Mouse (Mus musculus) left cerebral cortex, adult 11 months (tissue): ENCODE measurements at regions not wholly inside any gene's neighbourhood (a gene's known extent, or its start where the extent isn't known, plus 50 kb on each side); places are given as distances from the start of the nearest gene placed in this dataset.

Experiments used
- DNase-seq: peaks from one replicate; pipeline ENCODE4 v3.0.0; 2022; ENCODE audit warnings: low spot score

- DNase-seq: peak; percentile 28
Observed at GRCm38 (mm10) chr1:137428110-137428509, 467.9 kb upstream of the Nr5a2 start.

GRCm38 (mm10) chr1:137418388-137418787 lies 458.1 kb upstream of the Nr5a2 start:
- no peak for DNase-seq

GRCm38 (mm10) chr1:137396736-137397135 lies 436.5 kb upstream of the Nr5a2 start:
- no peak for DNase-seq

- DNase-seq: no peak
Observed at GRCm38 (mm10) chr1:137387509-137387908, 427.3 kb upstream of the Nr5a2 start.

GRCm38 (mm10) chr1:137378072-137378985 lies 418.1 kb upstream of the Nr5a2 start:
- no peak for DNase-seq

GRCm38 (mm10) chr1:137376685-137377084 lies 416.4 kb upstream of the Nr5a2 start:
- DNase-seq: no peak

- no peak for DNase-seq
Observed at GRCm38 (mm10) chr1:137374641-137375040, 414.4 kb upstream of the Nr5a2 start.

- no peak for DNase-seq
Observed at GRCm38 (mm10) chr1:137373509-137374420, 413.5 kb upstream of the Nr5a2 start.

- DNase-seq: no peak
Observed at GRCm38 (mm10) chr1:137372236-137372635, 412.0 kb upstream of the Nr5a2 start.

- no peak for DNase-seq
Observed at GRCm38 (mm10) chr1:137364396-137364795, 404.1 kb upstream of the Nr5a2 start.

GRCm38 (mm10) chr1:137363969-137364368 lies 403.7 kb upstream of the Nr5a2 start:
- no peak for DNase-seq

GRCm38 (mm10) chr1:137363561-137363960 lies 403.3 kb upstream of the Nr5a2 start:
- peak; percentile 31 for DNase-seq

- no peak for DNase-seq
Observed at GRCm38 (mm10) chr1:137360688-137361570, 400.7 kb upstream of the Nr5a2 start.

GRCm38 (mm10) chr1:137355941-137356512 lies 395.8 kb upstream of the Nr5a2 start:
- DNase-seq: no peak

GRCm38 (mm10) chr1:137352390-137353027 lies 392.3 kb upstream of the Nr5a2 start:
- DNase-seq: no peak

- no peak for DNase-seq
Observed at GRCm38 (mm10) chr1:137334137-137334536, 373.9 kb upstream of the Nr5a2 start.

- peak; percentile 41 for DNase-seq
Observed at GRCm38 (mm10) chr1:137332108-137332769, 372.0 kb upstream of the Nr5a2 start.

- no peak for DNase-seq
Observed at GRCm38 (mm10) chr1:137331746-137332107, 371.5 kb upstream of the Nr5a2 start.

- DNase-seq: peak; percentile 35
Observed at GRCm38 (mm10) chr1:137330634-137331033, 370.4 kb upstream of the Nr5a2 start.

- DNase-seq: no peak
Observed at GRCm38 (mm10) chr1:137323884-137324594, 363.8 kb upstream of the Nr5a2 start.
